Mouse (Mus musculus): ENCODE measurements around the gene Tjp3.

DNA sequence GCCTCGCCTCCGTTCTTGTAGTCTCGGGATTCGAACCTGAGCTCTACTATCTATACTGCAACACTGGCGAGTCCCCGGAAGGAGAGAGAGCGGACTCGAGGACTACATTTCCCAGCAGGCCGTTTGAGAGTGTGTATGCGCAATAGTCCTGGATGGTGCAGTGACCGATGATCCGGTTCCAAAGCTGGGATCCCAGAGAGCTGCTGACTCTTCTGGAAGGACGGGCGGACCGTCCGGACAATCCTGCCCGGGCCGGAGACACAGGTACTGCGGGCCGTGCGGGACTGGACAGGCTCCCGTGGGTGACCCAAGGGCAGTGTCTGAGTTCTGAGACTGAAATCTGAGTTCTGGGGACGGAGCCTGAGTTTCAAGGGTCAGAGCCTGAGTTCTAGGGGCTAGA, 23.3 kb downstream of the Tjp3 start:
- no peak for TF ChIP-seq GATA1 (IDR thresholded peaks at IDR 0.05; ENCODE audit: borderline replicate concordance, low read length)
- no peak for TF ChIP-seq FLI1 (IDR thresholded peaks at IDR 0.05; ENCODE audit: low read length)

All from megakaryocyte, embryonic 14.5 days (primary cell).